Mouse (Mus musculus) thymus, adult 2 months (tissue): Measurements from ENCODE around the gene Hecw2.

ENCODE experiments used
- CTCF ChIP-seq: fragments of 200-500 bp; IDR thresholded peaks from 2 replicates; pipeline ENCODE4 v1.5.1; 2012; ENCODE audit warnings: mild to moderate bottlenecking, control low read depth, low read length, moderate library complexity, borderline replicate concordance; ENCODE audit not compliant: control insufficient read depth, poor library complexity, insufficient read depth; ENCODE audit errors: extremely low read depth
- POLR2A ChIP-seq: fragments of 200-500 bp; IDR thresholded peaks from 2 replicates; pipeline ENCODE4 v1.6.1; 2012; ENCODE audit warnings: mild to moderate bottlenecking, low read length, control low read depth, moderate library complexity; ENCODE audit not compliant: control insufficient read depth, poor library complexity, insufficient read depth; ENCODE audit errors: extremely low read depth

GRCm38 (mm10) chr1:54052771-54053170, 142.2 kb downstream of the Hecw2 start:
- TF ChIP-seq POLR2A (no peak), CTCF (no peak)
